Mouse (Mus musculus) megakaryocyte, embryonic 14.5 days (primary cell): Measurements from ENCODE around the gene Isyna1.

Source experiments
- FLI1 ChIP-seq: IDR thresholded peaks from 2 replicates; pipeline ENCODE4 v1.6.1; 2012; ENCODE audit warnings: low read length, inconsistent platforms, mixed read lengths
- GATA1 ChIP-seq: IDR thresholded peaks from 3 replicates; pipeline ENCODE4 v1.6.1; 2012; ENCODE audit warnings: mixed read lengths, low read length, inconsistent platforms, borderline replicate concordance

DNA sequence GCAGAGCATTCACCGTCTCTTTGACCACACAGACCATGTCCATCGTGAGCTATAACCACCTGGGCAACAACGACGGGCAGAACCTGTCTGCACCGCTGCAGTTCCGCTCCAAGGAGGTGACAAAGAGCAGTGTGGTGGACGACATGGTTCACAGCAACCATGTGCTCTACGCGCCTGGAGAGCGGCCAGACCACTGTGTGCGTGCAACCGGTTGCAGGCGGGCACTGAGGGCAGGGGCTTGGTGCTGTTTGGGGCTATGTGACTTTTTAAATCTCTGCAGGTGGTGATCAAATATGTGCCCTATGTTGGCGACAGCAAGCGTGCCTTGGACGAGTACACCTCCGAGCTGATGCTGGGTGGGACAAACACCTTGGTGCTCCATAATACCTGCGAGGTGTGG, 2.0 kb downstream of the Isyna1 start:
- TF ChIP-seq GATA1 (no peak), FLI1 (no peak)
